Mouse (Mus musculus): Measurements from ENCODE around the gene Rimklb. TPM values are rescaled to one million over a fixed set of nuclear protein-coding genes. Genes with fewer than 3 reads are reported as not detected.
"Not testable (repeated sequence)": the region's sequence is repeated elsewhere in the genome, so short reads cannot be mapped to it uniquely, and the experiment has no call there.

Rimklb gene
- polyA plus RNA-seq, 1 experiment from 2014 or later: 63.4 TPM

GRCm38 (mm10) chr6:122491557-122491956, 7.0 kb downstream of the Rimklb start:
- ATAC-seq (ENCODE audit: low FRiP score) (peak; percentile 82), DNase-seq (ENCODE audit: low spot score) (peak; percentile 96)
- no peaks in the 10 kb centered on the region for H3K27me3 ChIP-seq (ENCODE audit: control insufficient read depth, insufficient read depth, low read length)
- peaks cover 7% of the 10 kb centered on the region; the same call in 1 of the 2 replicates for H3K4me1 ChIP-seq (replicated peaks; ENCODE audit: control insufficient read depth, insufficient read depth, low read length)
- H3K4me2 ChIP-seq (replicated peaks; ENCODE audit: low read depth, low read length): peak overlapping the region; percentile 35
- peak overlapping the region; percentile 67 for H3K27ac ChIP-seq (ENCODE audit: low read depth, low read length)
- peak overlapping the region; percentile 13 for H3K9ac ChIP-seq (ENCODE audit: low read depth, low read length)
- WGBS: 0% methylated on average over 16 of the region's 16 CpGs
- no peaks in the 10 kb centered on the region for H3K9me3 ChIP-seq (ENCODE audit: control insufficient read depth, low read length)
- no peaks in the 10 kb centered on the region for H3K36me3 ChIP-seq (ENCODE audit: control insufficient read depth, insufficient read depth, low read length)
- H3K4me3 ChIP-seq (ENCODE audit: low read depth, low read length): peak overlapping the region; percentile 26

GRCm38 (mm10) chr6:122490929-122491512, 7.5 kb downstream of the Rimklb start:
- Histone ChIP-seq H3K36me3 (ENCODE audit: control insufficient read depth, insufficient read depth, low read length) (no peaks in the 10 kb centered on the region), H3K27ac (ENCODE audit: low read depth, low read length) (peak overlapping the region; percentile 67), H3K4me2 (replicated peaks; ENCODE audit: low read depth, low read length) (peak overlapping the region; percentile 35), H3K4me1 (replicated peaks; ENCODE audit: control insufficient read depth, insufficient read depth, low read length) (peaks cover 7% of the 10 kb centered on the region; the same call in 1 of the 2 replicates), H3K9ac (ENCODE audit: low read depth, low read length) (peak overlapping the region; percentile 13), H3K9me3 (ENCODE audit: control insufficient read depth, low read length) (no peaks in the 10 kb centered on the region), H3K4me3 (ENCODE audit: low read depth, low read length) (peak overlapping the region; percentile 26; the same call in 1 of the 2 replicates), H3K27me3 (ENCODE audit: control insufficient read depth, insufficient read depth, low read length) (no peaks in the 10 kb centered on the region)
- 25% methylated on average over 15 of the region's 15 CpGs for WGBS
- DNase-seq (ENCODE audit: low spot score) (peak; percentile 60), ATAC-seq (ENCODE audit: low FRiP score) (no peak)

- Histone ChIP-seq H3K4me3 (ENCODE audit: low read depth, low read length) (peak overlapping the region; percentile 66), H3K4me1 (replicated peaks; ENCODE audit: control insufficient read depth, insufficient read depth, low read length) (0 out of 2 replicates have a peak, but pooled peaks cover 2% of the 10 kb centered on the region), H3K27ac (ENCODE audit: low read depth, low read length) (peak overlapping the region; percentile 97), H3K4me2 (replicated peaks; ENCODE audit: low read depth, low read length) (peak overlapping the region; percentile 62), H3K9me3 (ENCODE audit: control insufficient read depth, low read length) (no peaks in the 10 kb centered on the region), H3K9ac (ENCODE audit: low read depth, low read length) (peak overlapping the region; percentile 83), H3K27me3 (ENCODE audit: control insufficient read depth, insufficient read depth, low read length) (no peaks in the 10 kb centered on the region), H3K36me3 (ENCODE audit: control insufficient read depth, insufficient read depth, low read length) (no peaks in the 10 kb centered on the region)
- ATAC-seq (ENCODE audit: low FRiP score): peak; percentile 91
- WGBS: under 1% methylated on average over 55 of the region's 111 CpGs
- peak; percentile 93 for DNase-seq (ENCODE audit: low spot score)
Measured at GRCm38 (mm10) chr6:122486297-122487117, 12.1 kb downstream of the Rimklb start.

GRCm38 (mm10) chr6:122485401-122486296, 12.9 kb downstream of the Rimklb start:
- Histone ChIP-seq H3K4me1 (replicated peaks; ENCODE audit: control insufficient read depth, insufficient read depth, low read length) (no peaks in the 10 kb centered on the region; the same call in 1 of the 2 replicates), H3K36me3 (ENCODE audit: control insufficient read depth, insufficient read depth, low read length) (no peaks in the 10 kb centered on the region), H3K27ac (ENCODE audit: low read depth, low read length) (peak overlapping the region; percentile 97), H3K27me3 (ENCODE audit: control insufficient read depth, insufficient read depth, low read length) (no peaks in the 10 kb centered on the region), H3K9me3 (ENCODE audit: control insufficient read depth, low read length) (no peaks in the 10 kb centered on the region), H3K4me3 (ENCODE audit: low read depth, low read length) (peak overlapping the region; percentile 66), H3K4me2 (replicated peaks; ENCODE audit: low read depth, low read length) (peak overlapping the region; percentile 62), H3K9ac (ENCODE audit: low read depth, low read length) (peak overlapping the region; percentile 83)
- DNase-seq (ENCODE audit: low spot score): peak; percentile 60
- peak; percentile 69 for ATAC-seq (ENCODE audit: low FRiP score)
- WGBS: 3% methylated on average over 37 of the region's 91 CpGs

- 88% methylated on average over 3 of the region's 3 CpGs for WGBS
- no peaks in the 10 kb centered on the region for H3K27me3 ChIP-seq (ENCODE audit: control insufficient read depth, insufficient read depth, low read length)
- H3K4me3 ChIP-seq (ENCODE audit: low read depth, low read length): no peak overlapping the region
- ATAC-seq (ENCODE audit: low FRiP score) (no peak), DNase-seq (ENCODE audit: low spot score) (no peak)
- H3K4me1 ChIP-seq (replicated peaks; ENCODE audit: control insufficient read depth, insufficient read depth, low read length): no peaks in the 10 kb centered on the region; the same call in 1 of the 2 replicates
- H3K27ac ChIP-seq (ENCODE audit: low read depth, low read length): no peak overlapping the region
- H3K9me3 ChIP-seq (ENCODE audit: control insufficient read depth, low read length): no peaks in the 10 kb centered on the region
- no peak overlapping the region for H3K9ac ChIP-seq (ENCODE audit: low read depth, low read length)
- no peak overlapping the region for H3K4me2 ChIP-seq (replicated peaks; ENCODE audit: low read depth, low read length)
- no peaks in the 10 kb centered on the region for H3K36me3 ChIP-seq (ENCODE audit: control insufficient read depth, insufficient read depth, low read length)
Measured at GRCm38 (mm10) chr6:122478062-122478461, 20.5 kb downstream of the Rimklb start.

- DNase-seq (ENCODE audit: low spot score); H3K9ac ChIP-seq (ENCODE audit: low read depth, low read length); ATAC-seq (ENCODE audit: low FRiP score); H3K9me3 ChIP-seq (ENCODE audit: control insufficient read depth, low read length); H3K4me2 ChIP-seq (replicated peaks; ENCODE audit: low read depth, low read length); H3K4me1 ChIP-seq (replicated peaks; ENCODE audit: control insufficient read depth, insufficient read depth, low read length); H3K4me3 ChIP-seq (ENCODE audit: low read depth, low read length); H3K36me3 ChIP-seq (ENCODE audit: control insufficient read depth, insufficient read depth, low read length); H3K27me3 ChIP-seq (ENCODE audit: control insufficient read depth, insufficient read depth, low read length); H3K27ac ChIP-seq (ENCODE audit: low read depth, low read length): not testable (repeated sequence)
- WGBS: 93% methylated on average over 3 of the region's 3 CpGs
Measured at GRCm38 (mm10) chr6:122471461-122471860, 27.1 kb downstream of the Rimklb start.

- ATAC-seq (ENCODE audit: low FRiP score): no peak
- Histone ChIP-seq H3K9me3 (ENCODE audit: control insufficient read depth, low read length) (no peaks in the 10 kb centered on the region), H3K27ac (ENCODE audit: low read depth, low read length) (no peak overlapping the region), H3K4me1 (replicated peaks; ENCODE audit: control insufficient read depth, insufficient read depth, low read length) (no peaks in the 10 kb centered on the region), H3K4me2 (replicated peaks; ENCODE audit: low read depth, low read length) (no peak overlapping the region), H3K9ac (ENCODE audit: low read depth, low read length) (no peak overlapping the region), H3K36me3 (ENCODE audit: control insufficient read depth, insufficient read depth, low read length) (0 out of 2 replicates have a peak, but pooled peaks cover 2% of the 10 kb centered on the region), H3K27me3 (ENCODE audit: control insufficient read depth, insufficient read depth, low read length) (no peaks in the 10 kb centered on the region), H3K4me3 (ENCODE audit: low read depth, low read length) (no peak overlapping the region)
- no peak for DNase-seq (ENCODE audit: low spot score)
- WGBS: 88% methylated on average over 2 of the region's 2 CpGs
Measured at GRCm38 (mm10) chr6:122470240-122470639, 28.3 kb downstream of the Rimklb start.

GRCm38 (mm10) chr6:122469030-122469640, 29.4 kb downstream of the Rimklb start:
- Histone ChIP-seq H3K9ac (ENCODE audit: low read depth, low read length) (no peak overlapping the region), H3K27ac (ENCODE audit: low read depth, low read length) (no peak overlapping the region), H3K4me2 (replicated peaks; ENCODE audit: low read depth, low read length) (no peak overlapping the region), H3K27me3 (ENCODE audit: control insufficient read depth, insufficient read depth, low read length) (no peaks in the 10 kb centered on the region), H3K4me1 (replicated peaks; ENCODE audit: control insufficient read depth, insufficient read depth, low read length) (no peaks in the 10 kb centered on the region), H3K36me3 (ENCODE audit: control insufficient read depth, insufficient read depth, low read length) (0 out of 2 replicates have a peak, but pooled peaks cover 2% of the 10 kb centered on the region), H3K4me3 (ENCODE audit: low read depth, low read length) (no peak overlapping the region), H3K9me3 (ENCODE audit: control insufficient read depth, low read length) (no peaks in the 10 kb centered on the region)
- DNase-seq (ENCODE audit: low spot score) (no peak), ATAC-seq (ENCODE audit: low FRiP score) (no peak)
- whole genome bisulfite sequencing: 97% methylated on average over 15 of the region's 15 CpGs
